Comparison of ENCODE assay signal across 9 mouse cellular contexts in genomic region chr11:101910230-101910946, GRCm38 (mm10). TPM values are rescaled to one million over a fixed set of nuclear protein-coding genes. Genes with fewer than 3 reads are reported as not detected.
A peak's percentile ranks its signal among the peaks of the same experiment; 100 is the strongest.
DNase-seq lines count a peak whose midpoint lies in the region; ATAC-seq and TF ChIP-seq lines count a peak whose summit lies in the region.
"Had no signal": no experiment of that assay in that cellular context is flagged by ENCODE, and none has a peak within 500 bp of the region (broad histone marks: within the 10 kb centered on the region; RNA-seq: fewer than 3 reads in every experiment).

No protein-coding gene starts in this region.

- TF ChIP-seq CTCF in E14TG2a.4 (conservative IDR thresholded peaks at IDR 0.05; ENCODE audit: low read length), result peak; percentile 90
- TF ChIP-seq CTCF in liver, postnatal 0 days (IDR thresholded peaks at IDR 0.05; ENCODE audit: low read depth), result peak; percentile 89

- peaks cover 40% of the 10 kb centered on the region for H3K4me1 ChIP-seq in E14TG2a.4 (replicated peaks; ENCODE audit: low read depth, low read length)
- H3K4me1 ChIP-seq in embryonic facial prominence, embryonic 15.5 days, result 0 out of 2 replicates have a peak, but pooled peaks cover 5% of the 10 kb centered on the region
- H3K4me1 ChIP-seq in heart, embryonic 11.5 days (ENCODE audit: control insufficient read depth, insufficient read depth, low read length), result peaks cover 11% of the 10 kb centered on the region
- no peaks in the 10 kb centered on the region for H3K4me1 ChIP-seq in liver, postnatal 0 days (ENCODE audit: insufficient read depth)

- 0 out of 2 replicates have a peak, but pooled peaks have one; percentile 31 for ATAC-seq in embryonic facial prominence, embryonic 15.5 days (ENCODE audit: insufficient number of reproducible peaks, low FRiP score, low TSS enrichment, low read depth)
- ATAC-seq in heart, embryonic 11.5 days (replicated peaks; ENCODE audit: insufficient number of reproducible peaks, low FRiP score, low TSS enrichment), result 0 out of 2 replicates have a peak, but pooled peaks have one; percentile 32
- 0 out of 2 replicates have a peak, but pooled peaks have one; percentile 45 for ATAC-seq in liver, postnatal 0 days

- no peak overlapping the region for H3K4me2 ChIP-seq in embryonic facial prominence, embryonic 15.5 days (replicated peaks)
- peak overlapping the region; percentile 35 for H3K4me2 ChIP-seq in heart, embryonic 11.5 days
- no peak overlapping the region for H3K4me2 ChIP-seq in liver, postnatal 0 days (ENCODE audit: low read depth, low read length)

- DNase-seq in adrenal gland, postnatal 4 days (ENCODE audit: low spot score in 2 of 2), result peak; percentile 62 to 68
- peak; percentile 75 to 90 for DNase-seq in kidney, postnatal 36 days
- peak; percentile 85 for DNase-seq in liver, postnatal 0 days
- DNase-seq in ovary, postnatal 14 days (ENCODE audit: low spot score), result peak; percentile 87
- peak; percentile 20 to 74 for DNase-seq in thymus, postnatal 10 days (ENCODE audit: low spot score in 2 of 2)

- TF ChIP-seq EP300 in liver, postnatal 0 days (IDR thresholded peaks at IDR 0.05; ENCODE audit: low read depth), result no peak

- H3K4me3 ChIP-seq in E14TG2a.4 (replicated peaks; ENCODE audit: low read length), result no peak overlapping the region; the same call in 1 of the 2 replicates
- H3K4me3 ChIP-seq in embryonic facial prominence, embryonic 15.5 days (replicated peaks), result no peak overlapping the region
- no peak overlapping the region for H3K4me3 ChIP-seq in heart, embryonic 11.5 days (ENCODE audit: low read depth, low read length)
- H3K4me3 ChIP-seq in liver, postnatal 0 days (ENCODE audit: low read depth, low read length), result no peak overlapping the region

- peaks cover 3% of the 10 kb centered on the region for H3K27me3 ChIP-seq in E14TG2a.4 (ENCODE audit: insufficient read depth, low read length)
- 0 out of 2 replicates have a peak, but pooled peaks cover 2% of the 10 kb centered on the region for H3K27me3 ChIP-seq in embryonic facial prominence, embryonic 15.5 days
- H3K27me3 ChIP-seq in heart, embryonic 11.5 days (ENCODE audit: control insufficient read depth, insufficient read depth, low read length), result 0 out of 2 replicates have a peak, but pooled peaks cover 3% of the 10 kb centered on the region
- peaks cover 6% of the 10 kb centered on the region; the same call in 1 of the 2 replicates for H3K27me3 ChIP-seq in liver, postnatal 0 days (ENCODE audit: insufficient read depth, low read length)

- H3K36me3 ChIP-seq in E14TG2a.4 (ENCODE audit: insufficient read depth, low read length), result no peaks in the 10 kb centered on the region
- H3K36me3 ChIP-seq in embryonic facial prominence, embryonic 15.5 days, result no peaks in the 10 kb centered on the region
- no peaks in the 10 kb centered on the region for H3K36me3 ChIP-seq in heart, embryonic 11.5 days (ENCODE audit: control insufficient read depth, insufficient read depth, low read length)
- H3K36me3 ChIP-seq in liver, postnatal 0 days (replicated peaks; ENCODE audit: insufficient read depth, low read length), result no peaks in the 10 kb centered on the region

- H3K27ac ChIP-seq in embryonic facial prominence, embryonic 15.5 days (replicated peaks), result no peak overlapping the region
- no peak overlapping the region for H3K27ac ChIP-seq in heart, embryonic 11.5 days (ENCODE audit: low read depth, low read length)
- H3K27ac ChIP-seq in liver, postnatal 0 days (ENCODE audit: low read depth), result no peak overlapping the region

- no peaks in the 10 kb centered on the region; the same call in 1 of the 2 replicates for H3K9me3 ChIP-seq in E14TG2a.4 (ENCODE audit: low read length)
- H3K9me3 ChIP-seq in embryonic facial prominence, embryonic 15.5 days (replicated peaks), result no peaks in the 10 kb centered on the region
- no peaks in the 10 kb centered on the region for H3K9me3 ChIP-seq in heart, embryonic 11.5 days (replicated peaks; ENCODE audit: control insufficient read depth, low read length)
- no peaks in the 10 kb centered on the region for H3K9me3 ChIP-seq in liver, postnatal 0 days (ENCODE audit: low read length)

- 21% methylated on average over 21 of the region's 21 CpGs for WGBS in embryonic facial prominence, embryonic 15.5 days
- WGBS in heart, embryonic 11.5 days (ENCODE audit: insufficient replicate concordance), result 20% methylated on average over 21 of the region's 21 CpGs
- WGBS in liver, postnatal 0 days (ENCODE audit: insufficient replicate concordance), result 24% methylated on average over 21 of the region's 21 CpGs

- H3K9ac ChIP-seq in embryonic facial prominence, embryonic 15.5 days, result no peak overlapping the region
- no peak overlapping the region for H3K9ac ChIP-seq in heart, embryonic 11.5 days (ENCODE audit: low read depth, low read length)
- H3K9ac ChIP-seq in liver, postnatal 0 days (replicated peaks), result no peak overlapping the region

RNA-seq across cellular contexts. Expression of gene Meox1, which starts 16.2 kb away (rescaled TPM):
- 1 to 10 TPM; 7.1 to 7.8 TPM for total RNA-seq in adrenal gland, postnatal 4 days (2021)
- polyA plus RNA-seq in embryonic facial prominence, embryonic 15.5 days (2015; fragmentation: Nextera tagmentation; extraction: Ambion mirVana), result 11.1 and 12.3 TPM in 2 replicates
- polyA plus RNA-seq in heart, embryonic 11.5 days (2014; fragmentation: Nextera tagmentation; extraction: Ambion mirVana), result 13.2 and 14.5 TPM in 2 replicates
- polyA plus RNA-seq in liver, postnatal 0 days (2015; fragmentation: Nextera tagmentation; extraction: Ambion mirVana), result 0.05 and 0.11 TPM in 2 replicates

RNA-seq across cellular contexts. Expression of gene Sost, which starts 56.4 kb away (rescaled TPM):
- total RNA-seq in adrenal gland, postnatal 4 days (2021), result under 1 TPM; 0.20 to 0.25 TPM
- 0.23 and 0.49 TPM in 2 replicates for polyA plus RNA-seq in embryonic facial prominence, embryonic 15.5 days (2015; fragmentation: Nextera tagmentation; extraction: Ambion mirVana)
- polyA plus RNA-seq in heart, embryonic 11.5 days (2014; fragmentation: Nextera tagmentation; extraction: Ambion mirVana), result 0.10 and 0.43 TPM in 2 replicates
- polyA plus RNA-seq in liver, postnatal 0 days (2015; fragmentation: Nextera tagmentation; extraction: Ambion mirVana), result not detected in 2 replicates
- polyA plus RNA-seq: liver, embryonic 16.5 days had no signal

Comparison
In these comparisons a context has a peak if more than half of its experiments do, and no peak if none do; other contexts are left out.
1. RNA of gene Meox1, which starts 16.2 kb away (polyA plus RNA-seq): 13.2 to 14.5 TPM in heart, embryonic 11.5 days and 11.1 to 12.3 TPM in embryonic facial prominence, embryonic 15.5 days; 0.05 to 0.11 TPM in liver, postnatal 0 days; every median in the first group is over 10 times any median in the second.
2. Peak in every context shown above with its lines, with median percentiles within 50 percentile points of each other: DNase-seq and ATAC-seq.